Mouse (Mus musculus) kidney, adult 8-10 months (tissue): Measurements from ENCODE around the gene Gnaq.
A peak's percentile ranks its signal among the peaks of the same experiment; 100 is the strongest.

ENCODE experiments used
- DNase-seq, 2 experiments: peaks; one replicate each; pipeline ENCODE4 v3.0.0; 2022

The Gnaq gene

DNA sequence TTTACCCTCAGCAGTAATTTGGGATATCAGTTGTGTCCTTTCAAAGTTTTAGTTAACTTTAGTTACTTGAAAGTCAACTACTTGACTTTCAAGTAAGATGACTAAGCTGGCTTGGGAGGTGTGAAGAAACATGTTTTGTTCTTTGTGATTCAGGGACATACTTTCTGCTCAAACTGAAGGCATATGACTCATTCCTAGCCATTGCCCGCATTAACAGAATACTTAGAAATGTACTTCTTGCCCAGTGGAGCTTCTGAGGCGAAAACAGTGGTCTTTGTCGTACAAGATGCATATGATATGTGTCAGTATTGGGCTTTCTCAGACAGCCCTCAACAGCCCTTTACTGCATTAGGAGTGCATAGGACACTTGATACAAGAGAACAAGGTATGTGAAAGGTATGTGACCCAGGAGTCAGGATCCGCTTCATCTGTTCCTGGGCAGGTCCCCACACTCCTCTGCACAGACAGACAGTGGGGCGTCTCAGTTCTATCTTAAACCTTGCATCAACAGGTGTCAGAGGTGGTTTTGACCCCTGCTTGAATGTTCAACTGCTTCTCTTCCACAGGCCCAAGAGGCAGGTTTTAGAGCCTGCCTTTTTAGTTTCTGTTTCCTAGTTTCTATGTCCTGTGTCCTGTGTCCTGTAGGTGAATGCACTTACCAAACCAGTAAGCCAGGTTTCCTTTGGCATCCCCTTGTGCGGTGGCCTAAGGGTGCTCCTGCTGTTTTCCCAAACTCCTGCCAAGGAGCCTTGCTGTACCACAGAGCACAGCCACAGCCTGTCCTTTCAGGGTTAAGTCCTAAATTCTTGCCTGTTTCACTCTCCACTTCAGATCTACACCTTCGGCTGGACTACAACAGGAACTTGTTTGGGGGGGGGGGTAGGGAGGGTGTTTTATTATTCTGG lies 72.4 kb downstream of the Gnaq start:
- DNase-seq: peak in 1 of 2 experiments; percentile 29

DNA sequence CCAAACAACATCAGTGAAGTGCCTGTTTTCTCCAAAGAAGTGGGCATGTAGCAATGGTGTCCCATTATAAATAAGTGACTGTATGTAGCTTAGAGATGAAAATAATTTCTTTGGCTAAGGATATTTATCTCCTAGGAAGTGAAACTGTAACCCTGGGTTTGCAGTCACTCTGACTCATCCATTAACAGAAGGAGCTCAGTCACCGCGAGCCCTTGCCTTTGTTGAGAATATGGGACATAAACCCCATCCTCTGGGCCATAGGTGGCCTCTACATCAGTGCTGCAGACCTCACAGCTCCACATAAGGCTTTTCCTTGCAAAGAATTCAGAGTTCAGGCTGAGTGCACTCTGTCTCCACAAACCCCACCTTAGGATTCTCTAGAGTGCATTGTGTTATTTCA lies 77.0 kb downstream of the Gnaq start:
- DNase-seq: no peak

DNA sequence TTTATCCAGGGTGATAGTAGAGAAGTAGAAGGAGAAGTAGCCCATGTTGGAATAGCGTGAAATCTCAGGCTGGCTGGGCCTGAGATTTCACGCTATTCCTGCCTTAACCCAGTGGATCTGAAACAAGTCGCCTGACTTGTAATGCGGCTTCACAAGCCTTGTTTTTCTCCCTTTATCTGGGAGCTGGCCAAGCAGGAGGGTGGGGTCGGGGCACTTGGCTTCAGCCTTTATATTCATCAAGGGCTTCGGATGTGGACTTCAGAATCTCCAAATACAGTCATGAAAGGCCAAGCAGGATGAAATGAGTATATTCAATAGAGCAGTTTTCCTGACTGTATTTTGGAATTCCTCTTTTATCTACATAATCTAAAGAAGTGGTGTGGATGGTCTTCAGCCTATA lies 82.3 kb downstream of the Gnaq start:
- DNase-seq: peak; percentile 73 to 77

DNA sequence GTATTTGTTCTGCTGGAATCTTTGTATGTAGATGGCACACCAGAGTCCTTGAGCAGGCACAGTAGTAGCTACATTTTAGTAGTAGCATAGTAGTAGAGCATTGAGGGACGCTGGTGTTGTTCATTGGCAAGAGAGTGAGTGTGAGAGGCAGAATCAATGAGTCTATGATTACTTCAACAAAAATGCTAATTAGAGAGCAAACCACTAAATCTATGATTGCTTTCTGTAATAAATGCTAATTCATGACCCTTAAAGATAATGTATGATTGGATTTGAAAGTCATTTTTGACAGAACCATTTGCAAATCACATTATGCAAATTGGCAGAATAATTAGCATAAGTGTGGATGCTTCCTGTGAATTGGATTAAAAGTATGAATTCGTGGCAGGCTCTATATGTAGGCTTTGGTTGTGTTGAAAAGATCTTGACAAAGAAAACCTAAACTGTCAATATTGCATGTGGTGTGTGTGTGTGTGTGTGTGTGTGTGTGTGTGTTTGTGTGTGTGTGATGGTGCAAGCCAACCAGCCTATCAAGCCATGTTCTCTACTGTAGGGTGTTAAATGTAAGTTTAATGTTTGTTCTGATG lies 82.9 kb downstream of the Gnaq start:
- no peak for DNase-seq

DNA sequence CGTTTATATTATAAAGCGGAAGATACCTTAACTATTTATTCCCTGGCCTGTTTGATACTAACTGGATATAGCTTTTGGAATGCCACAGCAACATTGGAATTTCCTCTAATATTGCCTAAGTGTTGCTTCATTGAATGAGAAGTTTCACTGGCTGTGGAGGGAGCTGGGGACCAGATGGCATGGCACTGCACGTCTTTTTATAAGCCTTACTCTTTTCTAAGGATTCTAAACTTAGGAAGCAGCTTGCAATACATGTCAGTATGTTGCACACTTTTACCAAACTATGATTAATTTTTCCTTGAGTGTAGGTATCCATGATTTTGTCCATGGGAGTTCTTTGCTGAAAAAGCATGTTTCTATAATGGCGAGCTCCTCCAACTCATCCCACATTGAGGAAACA lies 87.3 kb downstream of the Gnaq start:
- DNase-seq: no peak

DNA sequence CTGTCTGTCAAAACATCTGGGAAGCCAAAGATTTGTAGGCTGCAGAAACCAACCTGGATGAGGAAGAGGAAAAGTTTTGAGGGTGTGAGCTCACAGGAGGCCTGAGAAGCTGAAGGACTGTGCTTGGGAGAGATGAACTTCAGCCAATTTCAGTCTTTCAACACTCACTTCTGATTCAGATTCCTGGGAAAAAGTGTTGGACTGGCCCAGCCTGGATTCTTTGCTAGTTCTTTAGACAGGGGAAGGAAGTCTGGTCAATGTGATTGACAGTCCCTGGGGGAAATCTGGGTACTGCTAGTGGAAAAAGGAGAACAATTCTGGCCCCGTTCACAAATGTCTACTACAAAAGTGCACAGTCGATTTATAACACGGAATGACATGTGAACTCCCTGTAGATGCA lies 89.9 kb downstream of the Gnaq start:
- peak; percentile 20 to 37 for DNase-seq

DNA sequence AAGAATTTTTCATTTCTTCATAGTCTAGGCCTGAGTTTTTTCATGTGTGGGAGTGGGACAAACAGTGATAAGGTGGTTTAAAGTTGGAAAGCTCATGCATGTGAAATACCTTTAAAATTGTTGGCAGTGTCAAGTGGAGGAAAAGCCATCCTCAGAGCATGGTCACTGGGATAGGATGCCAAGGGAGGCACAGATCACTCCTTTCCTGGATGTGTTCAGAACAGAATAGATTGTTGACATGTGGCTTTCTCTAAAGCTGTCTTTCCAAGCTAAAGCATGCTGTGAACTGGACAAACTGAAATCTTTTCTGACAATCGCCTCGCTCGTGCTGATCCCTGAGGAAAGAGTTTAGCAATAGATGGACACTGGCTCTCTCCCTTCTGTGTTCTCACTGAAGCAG lies 90.5 kb downstream of the Gnaq start:
- no peak for DNase-seq

DNA sequence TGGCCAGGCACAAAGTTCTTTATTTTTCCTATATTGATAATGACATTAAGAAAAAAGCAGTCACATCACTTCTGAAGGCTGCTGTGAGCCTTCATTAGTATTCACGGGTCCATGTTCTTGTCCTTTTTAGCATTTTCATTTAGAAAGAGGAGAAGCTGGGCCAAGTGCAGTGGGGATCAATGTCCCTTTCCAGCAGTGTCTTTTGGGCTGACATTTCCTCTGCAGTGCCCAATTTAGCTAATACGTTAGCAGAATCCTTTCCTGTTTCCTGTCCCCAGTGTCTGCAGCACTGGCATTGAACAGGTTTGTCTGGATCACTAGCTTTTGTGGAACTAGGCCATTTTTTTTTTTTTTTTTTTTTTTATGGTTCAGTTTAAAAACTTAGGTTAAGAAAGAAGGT lies 92.2 kb downstream of the Gnaq start:
- peak; percentile 12 to 23 for DNase-seq

DNA sequence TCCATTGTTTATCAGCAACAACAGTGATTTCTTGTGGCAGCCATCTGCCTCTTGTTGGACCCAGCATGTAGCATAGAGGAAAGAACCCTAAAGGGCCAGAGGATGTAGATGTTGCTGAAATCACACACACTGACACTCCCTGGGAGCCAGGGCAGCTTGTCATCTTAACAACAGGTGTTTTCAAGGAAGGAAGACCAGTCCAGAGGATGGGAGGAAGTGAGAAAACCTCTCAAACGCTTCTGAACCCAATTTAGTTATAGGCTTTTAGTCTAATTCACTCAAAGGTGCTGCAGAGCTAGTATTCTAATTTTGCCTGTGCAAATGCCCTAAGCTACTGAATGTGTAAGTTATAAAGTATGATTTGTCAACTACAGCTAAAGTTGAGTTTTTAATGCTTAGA lies 99.0 kb downstream of the Gnaq start:
- DNase-seq: no peak

DNA sequence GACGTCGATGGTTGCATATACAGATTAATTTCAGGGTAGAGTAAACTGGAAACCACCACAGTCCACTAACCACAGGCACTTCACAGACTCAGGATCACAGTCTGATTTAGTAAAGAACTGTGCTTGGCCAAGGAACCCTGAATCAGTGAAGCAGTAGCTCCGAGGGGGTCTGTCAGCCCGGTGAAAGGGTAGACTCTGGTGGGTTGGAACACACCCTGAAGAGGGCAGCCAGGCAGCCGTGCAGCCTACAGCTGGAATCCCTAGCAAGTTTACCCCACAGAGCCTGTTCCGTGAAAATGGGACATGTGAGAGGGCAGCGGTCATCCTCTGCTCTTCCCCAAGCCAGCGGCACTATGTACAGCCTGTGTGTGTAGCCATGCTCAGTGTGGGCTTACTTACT lies 103.0 kb downstream of the Gnaq start:
- DNase-seq: no peak

DNA sequence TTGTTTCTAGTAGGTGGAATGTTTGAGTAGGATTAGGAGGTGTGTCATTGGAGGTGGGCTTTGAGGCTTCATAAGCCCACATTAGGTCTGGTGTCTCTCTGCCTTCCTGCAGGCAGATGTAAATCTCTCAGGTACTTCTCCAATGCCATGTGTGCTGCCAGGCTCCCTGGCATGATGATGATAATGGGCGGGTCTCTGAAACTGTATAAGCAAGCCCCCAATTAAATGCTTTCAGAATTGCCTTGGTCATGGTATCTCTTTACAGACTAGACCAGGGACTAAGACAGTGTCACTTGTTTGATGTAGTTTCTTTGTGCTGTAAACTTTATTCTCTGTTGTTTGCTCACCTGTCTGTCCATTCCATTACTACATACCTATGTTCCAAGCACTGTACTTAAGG lies 104.4 kb downstream of the Gnaq start:
- DNase-seq: no peak

DNA sequence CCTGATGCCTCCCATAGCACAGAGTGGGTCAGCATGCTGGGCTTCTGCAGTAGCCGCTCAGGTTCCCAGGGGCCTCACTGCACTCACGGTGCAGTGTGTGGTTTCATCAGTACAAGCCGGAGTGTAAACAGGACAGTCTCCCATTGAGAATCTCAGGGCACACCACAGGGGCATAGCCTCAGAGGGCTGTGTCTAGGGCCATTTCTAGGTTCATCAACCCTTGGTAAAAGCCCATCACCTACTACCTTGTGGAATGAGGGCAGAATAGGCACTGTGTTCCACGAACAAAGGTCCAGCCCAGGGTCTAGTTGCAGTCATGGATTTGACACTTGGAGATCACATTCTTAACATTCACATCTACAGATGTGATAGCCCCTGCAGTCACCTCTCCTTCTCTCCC lies 105.4 kb downstream of the Gnaq start:
- DNase-seq: no peak

DNA sequence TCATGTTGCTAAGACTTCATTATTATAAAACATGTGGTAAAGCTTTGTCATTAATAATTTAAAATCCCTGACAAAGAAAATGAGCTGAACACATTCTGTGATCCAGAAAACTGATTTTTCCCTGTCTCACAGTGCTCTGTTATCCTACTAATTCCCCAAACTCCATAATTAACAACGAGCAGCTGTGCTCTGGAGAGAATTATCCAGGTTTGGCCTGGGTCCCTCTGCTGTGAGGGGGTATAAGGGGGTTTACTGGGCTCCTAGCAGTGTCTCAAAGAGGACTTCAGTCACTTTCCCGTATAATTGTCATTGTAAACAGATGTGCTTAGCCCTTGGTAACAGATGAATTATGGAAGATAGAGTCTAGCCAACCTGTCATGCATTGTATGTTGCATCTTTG lies 105.9 kb downstream of the Gnaq start:
- DNase-seq: no peak

DNA sequence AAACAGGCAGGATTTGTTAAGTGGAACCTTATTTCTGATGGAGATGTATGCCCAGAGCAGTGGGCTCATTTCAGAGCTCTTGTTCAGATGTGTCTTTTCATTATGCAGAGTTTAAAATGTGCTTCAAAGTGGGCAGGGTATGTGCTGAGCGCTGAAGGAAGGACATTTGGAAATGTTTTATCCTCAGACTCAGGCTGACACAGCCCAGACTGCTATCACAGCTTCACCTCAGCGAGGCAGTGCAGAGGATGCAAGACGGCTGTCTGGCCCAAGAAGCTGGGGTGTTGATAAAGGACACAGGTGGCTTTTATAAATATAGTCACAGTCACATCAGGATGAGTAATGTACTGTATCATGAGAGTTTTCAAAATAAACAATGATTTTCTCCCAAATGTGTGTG lies 110.1 kb downstream of the Gnaq start:
- DNase-seq: no peak

DNA sequence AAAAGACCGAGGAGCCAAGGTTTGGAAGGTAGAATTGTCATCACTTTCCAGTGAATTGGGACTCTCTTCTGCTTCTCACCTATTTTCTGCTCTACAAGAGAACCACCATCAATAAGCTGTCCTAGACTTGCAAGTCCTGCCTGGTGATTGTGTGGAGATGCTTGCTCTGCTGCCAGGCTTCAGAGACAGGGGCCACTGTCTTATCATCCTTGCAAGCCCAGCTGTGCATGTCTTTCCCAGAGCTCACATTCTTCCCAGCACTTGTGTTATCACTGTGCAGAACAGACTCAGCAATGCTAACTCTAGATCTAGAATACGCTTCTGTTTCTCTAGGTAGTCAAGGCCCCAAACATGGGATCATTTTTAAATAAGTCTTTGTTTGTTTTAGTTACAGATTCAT lies 116.4 kb downstream of the Gnaq start:
- DNase-seq: no peak

DNA sequence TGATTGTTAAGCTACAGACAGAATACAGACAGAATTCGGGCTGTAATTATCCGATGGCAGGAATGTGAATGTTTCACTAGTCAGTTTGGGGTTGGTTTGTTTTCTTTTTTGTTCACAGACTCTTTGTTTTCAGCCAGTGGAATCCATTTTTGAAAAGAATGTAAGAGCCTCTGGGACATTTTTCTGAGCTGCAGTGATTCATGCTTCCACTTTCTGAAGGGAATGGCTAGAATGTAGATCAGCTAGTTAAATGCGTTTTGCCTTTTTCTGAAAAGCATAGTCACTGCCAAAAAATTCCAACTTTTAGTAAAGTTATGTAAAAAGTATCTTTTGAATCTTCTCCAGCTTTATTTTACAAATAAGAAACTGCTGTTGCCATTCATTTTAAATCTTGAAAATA lies 118.3 kb downstream of the Gnaq start:
- DNase-seq: no peak

DNA sequence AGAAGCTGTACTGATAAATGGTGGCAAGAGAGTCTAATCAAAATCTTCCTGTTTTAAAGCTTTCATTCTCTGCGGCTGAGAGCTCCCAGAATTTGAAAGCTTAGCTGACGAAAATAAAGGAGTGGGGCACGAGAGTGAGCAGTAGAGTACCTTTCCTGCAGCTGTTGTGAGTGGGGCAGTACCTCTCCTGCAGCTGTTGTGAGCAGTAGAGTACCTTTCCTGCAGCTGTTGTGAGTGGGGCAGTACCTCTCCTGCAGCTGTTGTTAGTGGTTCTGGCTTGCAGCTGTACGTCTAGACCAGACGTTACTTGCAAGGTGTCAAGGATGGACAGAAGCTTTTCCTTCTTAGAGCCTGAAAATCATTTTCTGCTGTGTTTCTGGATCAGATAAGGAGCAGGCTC lies 119.2 kb downstream of the Gnaq start:
- no peak for DNase-seq

DNA sequence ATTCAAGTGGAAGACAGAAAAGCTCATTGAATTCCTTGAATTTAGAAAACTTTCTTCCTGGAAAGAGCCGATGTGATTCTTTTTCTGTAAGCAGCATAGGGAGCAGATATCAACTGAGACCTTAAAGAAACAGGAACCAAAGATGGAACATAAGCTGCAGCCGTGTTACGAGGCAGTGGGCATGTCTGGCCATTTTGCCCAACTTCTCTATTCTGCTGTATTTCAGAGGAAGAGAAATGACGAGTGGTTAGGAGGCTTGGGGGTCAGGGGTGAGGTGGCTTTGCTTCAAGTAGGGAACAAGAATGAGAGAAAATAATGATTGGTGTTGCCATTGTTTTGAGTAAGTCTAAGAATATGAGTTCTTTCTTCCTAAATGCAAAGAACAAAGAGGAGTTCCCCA lies 120.1 kb downstream of the Gnaq start:
- DNase-seq: no peak

DNA sequence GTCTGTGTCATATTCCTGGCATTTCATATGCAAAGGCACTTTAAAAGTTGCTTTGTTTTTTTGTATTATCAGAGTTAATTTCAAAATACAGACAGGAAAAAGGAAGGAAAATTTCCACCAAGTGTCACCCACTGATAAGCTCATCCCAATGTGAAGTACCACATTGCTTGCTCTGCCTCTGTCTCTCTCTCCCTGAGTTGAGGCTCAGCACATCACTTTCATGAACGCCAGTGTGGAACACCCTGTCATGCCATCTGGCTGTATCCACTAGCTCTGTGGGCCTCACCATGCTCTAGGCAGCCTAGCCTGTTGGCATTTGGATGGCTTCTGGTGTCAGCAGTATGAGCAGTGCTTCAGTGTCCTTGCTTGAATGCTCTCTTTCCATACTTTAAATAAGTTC lies 122.2 kb downstream of the Gnaq start:
- DNase-seq: no peak

DNA sequence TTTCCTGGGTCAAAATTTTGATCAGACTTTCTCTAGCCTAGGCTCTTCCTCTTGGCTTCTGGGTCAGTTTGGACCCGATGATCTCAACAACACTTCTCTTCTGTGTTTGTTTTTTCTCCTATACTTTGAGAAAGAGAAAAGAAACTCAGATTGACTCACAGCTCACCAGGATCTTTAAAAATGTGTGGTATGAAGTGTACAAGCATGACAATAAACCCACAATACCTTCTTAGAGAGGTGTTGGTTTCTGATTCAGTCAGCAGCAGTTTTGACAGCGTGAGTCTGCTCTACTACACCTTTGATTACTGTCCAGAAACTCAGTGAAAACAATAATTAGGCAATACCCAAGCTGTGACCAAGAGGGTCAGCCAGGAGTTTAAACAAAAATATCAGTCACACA lies 122.7 kb downstream of the Gnaq start:
- DNase-seq: no peak

DNA sequence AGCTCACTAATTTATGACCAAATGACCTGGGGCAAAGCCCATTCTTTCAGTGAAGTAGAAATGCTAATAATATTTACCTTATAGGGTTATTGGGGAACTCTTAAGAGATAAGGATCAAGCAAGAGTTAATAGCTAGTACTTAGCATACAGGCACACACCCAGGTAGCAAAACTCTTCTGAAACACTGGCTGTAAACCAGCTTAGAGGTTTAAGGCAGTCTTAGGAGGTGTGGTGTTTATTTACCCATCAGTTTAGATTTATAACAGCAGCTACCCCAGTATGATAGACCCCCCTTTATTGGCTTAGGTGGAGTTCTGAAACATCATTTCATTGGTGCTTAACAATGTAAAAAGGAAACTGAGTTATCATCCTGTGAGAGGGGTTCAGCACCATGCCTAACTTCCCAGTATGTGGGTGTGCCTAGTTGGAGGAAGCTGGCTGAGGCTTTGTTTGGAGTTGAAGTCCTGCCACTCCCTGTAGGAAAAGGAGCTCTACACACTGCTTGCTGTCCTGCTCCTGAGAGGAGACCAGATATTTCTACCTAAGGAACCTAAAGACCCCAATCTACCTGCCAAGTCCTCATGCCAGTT lies 126.2 kb downstream of the Gnaq start:
- peak; percentile 16 to 19 for DNase-seq

DNA sequence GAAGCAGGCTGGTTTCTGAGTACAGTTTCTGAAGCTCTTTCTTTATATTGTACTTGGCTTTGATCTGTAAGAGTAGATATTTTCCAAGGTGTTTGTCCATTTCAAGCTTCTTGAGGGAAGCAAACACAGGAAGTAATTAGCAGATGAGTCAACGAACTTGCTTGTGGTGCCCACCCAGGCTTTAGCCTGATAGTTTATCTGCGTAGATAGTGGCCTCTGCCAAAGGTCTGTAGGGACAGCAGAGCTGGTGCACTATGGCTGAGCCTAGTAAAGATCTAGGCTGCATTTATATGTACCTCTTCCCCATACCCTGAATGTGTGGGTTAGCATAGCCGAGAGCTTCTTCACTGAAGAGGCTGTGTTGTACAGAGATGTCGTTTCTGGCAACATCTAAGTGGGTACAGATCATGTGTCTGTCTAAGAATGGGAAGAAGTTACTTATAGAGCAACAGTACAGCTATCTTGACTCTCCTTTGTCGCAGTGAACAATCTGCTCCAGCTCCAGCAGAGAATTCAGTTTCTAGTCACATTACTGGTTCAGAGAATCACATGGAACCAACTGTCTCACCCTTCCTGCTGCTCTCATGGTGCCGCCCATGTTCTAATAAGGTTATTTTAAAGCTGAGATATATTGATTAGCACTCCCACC lies 127.3 kb downstream of the Gnaq start:
- DNase-seq: no peak

DNA sequence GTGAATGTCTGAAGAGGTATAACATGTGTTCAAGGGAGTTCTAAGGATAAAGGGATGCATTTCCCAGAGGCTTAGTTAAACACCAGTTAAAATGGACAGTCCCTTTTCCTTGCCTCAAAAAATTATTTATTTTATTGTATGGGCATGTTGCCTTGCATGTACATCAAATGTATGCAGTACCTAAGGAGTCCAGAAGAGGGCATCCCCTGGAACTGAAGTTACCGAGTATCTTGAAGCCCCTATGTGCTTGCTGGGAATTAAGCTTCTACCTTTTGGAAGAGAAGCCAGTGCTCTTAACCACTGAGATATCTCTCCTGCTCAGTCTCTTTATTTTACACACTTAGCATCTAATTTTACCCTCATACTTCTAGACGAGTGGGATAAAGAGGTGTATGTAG lies 127.8 kb downstream of the Gnaq start:
- DNase-seq: no peak

DNA sequence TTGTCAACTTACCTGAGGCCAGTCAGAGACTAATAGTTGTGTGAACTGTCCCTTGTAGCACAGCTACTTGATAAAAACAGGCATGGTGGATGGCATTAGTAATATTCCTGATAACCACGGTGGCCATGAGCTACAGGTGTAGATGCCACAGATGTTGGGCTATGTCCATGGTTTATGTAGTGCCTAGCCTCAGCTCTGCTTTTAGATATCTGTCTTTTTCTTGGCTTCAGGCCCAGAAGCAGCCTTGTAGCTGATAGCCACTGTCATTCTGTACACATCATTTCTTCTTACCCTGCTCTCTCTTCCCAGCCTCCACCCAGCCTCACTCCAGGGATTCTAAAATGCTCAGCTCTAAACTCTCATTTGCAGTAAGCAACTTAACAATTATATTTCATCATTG lies 128.3 kb downstream of the Gnaq start:
- DNase-seq: no peak
